ENCODE assay signal across 28 mouse cellular contexts in genomic region chr17:15445421-15445820, GRCm38 (mm10).
"Had no signal": no experiment of that assay in that cellular context is flagged by ENCODE, and none has a peak within 500 bp of the region (broad histone marks: within the 10 kb centered on the region; RNA-seq: fewer than 3 reads in every experiment).

No protein-coding gene starts in this region.

- H3K36me3 ChIP-seq: limb, embryonic 10.5 days; limb, embryonic 12.5 days; limb, embryonic 13.5 days; limb, embryonic 15.5 days; liver, embryonic 12.5 days; liver, embryonic 13.5 days; liver, embryonic 15.5 days; lung, embryonic 15.5 days; midbrain, embryonic 10.5 days; midbrain, embryonic 12.5 days; midbrain, embryonic 13.5 days; midbrain, embryonic 15.5 days had no signal

- H3K4me3 ChIP-seq: left cerebral cortex, adult 2 months; limb, embryonic 10.5 days; limb, embryonic 12.5 days; limb, embryonic 13.5 days; limb, embryonic 15.5 days; liver, embryonic 12.5 days; liver, embryonic 13.5 days; liver, embryonic 15.5 days; lung, embryonic 15.5 days; megakaryocyte, embryonic 14.5 days; midbrain, embryonic 10.5 days; midbrain, embryonic 12.5 days; midbrain, embryonic 13.5 days; midbrain, embryonic 15.5 days; myocyte had no signal

- H3K27me3 ChIP-seq: limb, embryonic 12.5 days; limb, embryonic 13.5 days; limb, embryonic 15.5 days; liver, embryonic 13.5 days; liver, embryonic 15.5 days; lung, embryonic 15.5 days; midbrain, embryonic 12.5 days; midbrain, embryonic 13.5 days; midbrain, embryonic 15.5 days had no signal

- H3K9me3 ChIP-seq: limb, embryonic 10.5 days; limb, embryonic 12.5 days; limb, embryonic 13.5 days; limb, embryonic 15.5 days; liver, embryonic 12.5 days; liver, embryonic 13.5 days; liver, embryonic 15.5 days; lung, embryonic 15.5 days; megakaryocyte, embryonic 14.5 days; midbrain, embryonic 10.5 days; midbrain, embryonic 12.5 days; midbrain, embryonic 13.5 days; midbrain, embryonic 15.5 days had no signal

- DNase-seq: left cerebral cortex, postnatal 4 days; liver; liver, embryonic 13.5 days; liver, postnatal 0 days; lung, adult 18-20 months; lung, adult 2 months; lung, embryonic 14.5 days; lung, postnatal 10 days; lung, postnatal 14 days; lung, postnatal 36 days; lung, postnatal 4 days; midbrain, embryonic 14.5 days had no signal

- H3K27ac ChIP-seq: left cerebral cortex, adult 2 months; limb, embryonic 10.5 days; limb, embryonic 12.5 days; limb, embryonic 13.5 days; limb, embryonic 15.5 days; liver, embryonic 12.5 days; liver, embryonic 13.5 days; liver, embryonic 14.5 days; liver, embryonic 15.5 days; lung, embryonic 15.5 days; macrophage; midbrain, embryonic 12.5 days; midbrain, embryonic 13.5 days; midbrain, embryonic 15.5 days had no signal
